Mouse (Mus musculus): ENCODE results near the gene Hnrnpc.

Gene Hnrnpc

GRCm38 (mm10) chr14:52103856-52104676, at the start of gene Hnrnpc:
TSS of gene Hnrnpc (minus strand) at chr14:52104028.
- ATAC-seq (ENCODE audit: insufficient number of reproducible peaks, low FRiP score, low TSS enrichment) = peak; percentile 99

GRCm38 (mm10) chr14:52152613-52153012, 48.8 kb upstream of the Hnrnpc start:
- no peak for ATAC-seq (ENCODE audit: insufficient number of reproducible peaks, low FRiP score, low TSS enrichment)

GRCm38 (mm10) chr14:52152179-52152578, 48.4 kb upstream of the Hnrnpc start:
- ATAC-seq (ENCODE audit: insufficient number of reproducible peaks, low FRiP score, low TSS enrichment) = no peak

- ATAC-seq (ENCODE audit: insufficient number of reproducible peaks, low FRiP score, low TSS enrichment) = no peak
Observed at GRCm38 (mm10) chr14:52149888-52150287, 46.1 kb upstream of the Hnrnpc start.

GRCm38 (mm10) chr14:52146540-52146939, 42.7 kb upstream of the Hnrnpc start:
- ATAC-seq (ENCODE audit: insufficient number of reproducible peaks, low FRiP score, low TSS enrichment) = no peak

GRCm38 (mm10) chr14:52144165-52144564, 40.3 kb upstream of the Hnrnpc start:
- no peak for ATAC-seq (ENCODE audit: insufficient number of reproducible peaks, low FRiP score, low TSS enrichment)

- no peak for ATAC-seq (ENCODE audit: insufficient number of reproducible peaks, low FRiP score, low TSS enrichment)
Observed at GRCm38 (mm10) chr14:52141445-52142127, 37.8 kb upstream of the Hnrnpc start.

- no peak for ATAC-seq (ENCODE audit: insufficient number of reproducible peaks, low FRiP score, low TSS enrichment)
Observed at GRCm38 (mm10) chr14:52140577-52141444, 37.0 kb upstream of the Hnrnpc start.

GRCm38 (mm10) chr14:52133584-52133983, 29.8 kb upstream of the Hnrnpc start:
- ATAC-seq (ENCODE audit: insufficient number of reproducible peaks, low FRiP score, low TSS enrichment) = no peak

- ATAC-seq (ENCODE audit: insufficient number of reproducible peaks, low FRiP score, low TSS enrichment) = no peak
Observed at GRCm38 (mm10) chr14:52124636-52125035, 20.8 kb upstream of the Hnrnpc start.

GRCm38 (mm10) chr14:52123918-52124317, 20.1 kb upstream of the Hnrnpc start:
- no peak for ATAC-seq (ENCODE audit: insufficient number of reproducible peaks, low FRiP score, low TSS enrichment)

- ATAC-seq (ENCODE audit: insufficient number of reproducible peaks, low FRiP score, low TSS enrichment) = no peak
Observed at GRCm38 (mm10) chr14:52120169-52120568, 16.3 kb upstream of the Hnrnpc start.

GRCm38 (mm10) chr14:52118823-52119608, 15.2 kb upstream of the Hnrnpc start:
- peak; percentile 78 for ATAC-seq (ENCODE audit: insufficient number of reproducible peaks, low FRiP score, low TSS enrichment)

- no peak for ATAC-seq (ENCODE audit: insufficient number of reproducible peaks, low FRiP score, low TSS enrichment)
Observed at GRCm38 (mm10) chr14:52118456-52118822, 14.6 kb upstream of the Hnrnpc start.

- no peak for ATAC-seq (ENCODE audit: insufficient number of reproducible peaks, low FRiP score, low TSS enrichment)
Observed at GRCm38 (mm10) chr14:52117241-52117640, 13.4 kb upstream of the Hnrnpc start.

- ATAC-seq (ENCODE audit: insufficient number of reproducible peaks, low FRiP score, low TSS enrichment) = no peak
Observed at GRCm38 (mm10) chr14:52114101-52114500, 10.3 kb upstream of the Hnrnpc start.

GRCm38 (mm10) chr14:52110346-52110745, 6.5 kb upstream of the Hnrnpc start, which contains the start of gene Rpgrip1:
TSS of gene Rpgrip1 (plus strand) at chr14:52110704.
- no peak for ATAC-seq (ENCODE audit: insufficient number of reproducible peaks, low FRiP score, low TSS enrichment)

GRCm38 (mm10) chr14:52108025-52108424, 4.2 kb upstream of the Hnrnpc start:
- no peak for ATAC-seq (ENCODE audit: insufficient number of reproducible peaks, low FRiP score, low TSS enrichment)

GRCm38 (mm10) chr14:52106741-52107140, 2.9 kb upstream of the Hnrnpc start:
- no peak for ATAC-seq (ENCODE audit: insufficient number of reproducible peaks, low FRiP score, low TSS enrichment)

- ATAC-seq (ENCODE audit: insufficient number of reproducible peaks, low FRiP score, low TSS enrichment) = no peak
Observed at GRCm38 (mm10) chr14:52105308-52105707, 1.5 kb upstream of the Hnrnpc start.
